Mouse (Mus musculus) lung, postnatal 25 days (tissue): ENCODE results near the gene Akap2.

Experiments
- DNase-seq: peaks from one replicate; pipeline ENCODE4 v3.0.0; 2022; ENCODE audit warnings: low spot score

The Akap2 gene

DNA sequence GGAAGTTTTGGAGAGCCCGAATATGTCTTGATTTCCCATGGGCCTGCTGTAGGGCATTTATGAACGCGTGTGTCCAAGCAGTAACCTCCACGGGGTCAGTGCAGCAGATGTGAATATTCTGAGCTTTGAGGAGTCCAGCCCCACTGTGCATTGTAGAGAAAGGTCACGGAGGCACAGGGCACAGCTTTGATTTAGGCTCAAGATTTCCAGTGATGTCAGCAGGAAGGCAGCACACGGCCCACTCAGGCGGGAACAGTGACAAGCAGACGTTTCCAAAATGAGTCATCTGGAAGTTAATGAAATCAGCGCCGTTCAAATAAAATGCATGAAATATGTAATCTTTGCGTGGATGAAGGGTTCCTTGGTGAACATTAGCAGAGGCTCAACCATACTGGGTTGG lies 40.5 kb downstream of the Akap2 start:
- DNase-seq = no peak

DNA sequence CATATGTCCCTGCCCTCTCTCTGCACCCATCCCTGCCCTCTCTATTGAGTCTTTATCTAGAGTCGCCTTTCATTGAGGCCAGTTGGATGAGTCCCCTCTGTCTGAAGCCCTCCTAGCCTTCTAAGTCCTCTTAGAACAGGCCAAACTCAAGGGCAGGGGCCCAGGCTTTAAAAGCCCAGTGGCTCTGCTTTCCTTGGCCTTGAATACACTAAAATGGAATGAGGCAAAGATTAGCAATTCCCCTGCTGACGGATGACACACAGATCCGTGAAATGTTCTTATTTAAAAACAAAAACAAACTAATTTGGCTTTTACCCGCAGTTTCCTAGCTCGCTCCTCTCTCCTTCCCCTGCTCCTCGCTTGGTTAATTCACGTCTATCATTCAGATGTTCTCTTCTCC lies 45.0 kb downstream of the Akap2 start:
- DNase-seq = no peak

DNA sequence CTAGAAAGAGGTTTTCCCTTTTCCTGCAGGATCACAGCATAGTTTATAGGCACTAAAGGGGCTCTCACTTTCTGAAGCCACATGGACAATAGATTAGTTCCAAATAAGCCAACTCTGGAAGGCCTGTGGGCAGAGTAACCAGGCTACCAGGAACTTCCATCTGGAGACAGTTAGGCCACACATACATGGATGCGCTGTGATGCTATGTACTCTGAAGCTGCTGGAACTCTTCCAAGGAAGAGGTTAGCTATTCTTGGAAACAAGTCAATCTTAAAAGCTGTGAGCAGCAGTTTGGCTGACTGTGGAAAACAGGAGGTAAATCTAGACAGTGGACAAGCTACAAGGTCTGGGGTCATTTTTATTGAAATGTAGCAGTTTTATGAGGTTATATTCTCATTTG lies 46.9 kb downstream of the Akap2 start:
- DNase-seq = no peak

DNA sequence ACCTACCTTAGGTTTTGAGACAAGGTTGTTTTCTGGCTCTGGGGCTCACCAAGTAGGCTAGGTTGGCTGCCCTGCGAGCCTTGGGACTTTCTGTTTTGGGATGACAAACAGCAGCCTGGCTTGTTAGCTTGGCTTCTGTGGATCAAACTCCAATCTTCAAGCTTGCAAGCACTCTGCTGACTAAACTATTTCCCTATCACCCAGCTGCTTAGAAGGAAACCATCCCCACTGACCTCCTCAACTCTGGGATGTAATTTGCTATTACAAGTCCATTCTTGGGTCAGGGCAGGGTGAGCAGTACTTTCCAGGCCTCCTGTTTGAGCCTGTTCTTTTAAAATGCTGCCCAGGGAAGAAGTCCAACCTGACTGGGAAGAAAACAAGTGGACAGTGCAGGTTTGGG lies 47.5 kb downstream of the Akap2 start:
- no peak for DNase-seq

DNA sequence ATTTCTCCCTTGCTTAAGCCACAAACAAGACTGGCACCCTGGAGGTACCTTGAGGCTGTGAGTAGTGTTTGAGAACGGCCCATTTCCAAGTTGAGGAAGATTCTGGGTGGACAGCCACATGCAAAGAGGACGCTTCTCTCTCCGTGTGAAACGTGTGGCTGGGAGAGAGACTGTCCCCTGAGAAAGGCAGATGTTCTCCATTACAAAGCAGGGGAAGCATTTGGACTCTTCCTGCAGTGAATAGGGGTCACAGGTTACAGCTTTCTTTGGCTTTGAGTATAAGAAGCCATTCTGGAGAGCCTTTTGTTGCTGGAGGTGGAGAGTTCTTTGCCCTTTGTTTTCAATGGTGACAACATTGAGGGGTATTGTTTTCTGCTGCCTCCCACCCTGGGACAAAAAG lies 48.3 kb downstream of the Akap2 start:
- DNase-seq = no peak

DNA sequence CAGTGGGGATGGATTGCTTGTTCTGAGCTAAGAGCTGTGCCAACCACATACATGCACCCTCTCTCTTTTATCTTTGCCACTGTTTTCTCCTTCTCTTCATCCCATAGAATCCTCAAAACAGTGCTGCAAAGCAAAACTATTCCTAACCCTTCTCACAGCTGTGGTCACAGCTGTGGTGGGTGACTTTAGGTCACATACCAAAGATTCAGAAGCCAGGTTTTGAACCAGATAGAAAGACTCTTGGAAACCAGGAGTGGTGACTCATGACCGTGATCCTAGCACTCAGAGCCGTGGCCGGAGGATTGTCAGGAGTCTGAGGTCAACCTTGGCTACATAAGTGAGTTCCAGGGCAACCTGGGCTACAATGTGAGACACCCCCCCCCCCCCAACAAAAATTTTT lies 51.5 kb downstream of the Akap2 start:
- DNase-seq = no peak

DNA sequence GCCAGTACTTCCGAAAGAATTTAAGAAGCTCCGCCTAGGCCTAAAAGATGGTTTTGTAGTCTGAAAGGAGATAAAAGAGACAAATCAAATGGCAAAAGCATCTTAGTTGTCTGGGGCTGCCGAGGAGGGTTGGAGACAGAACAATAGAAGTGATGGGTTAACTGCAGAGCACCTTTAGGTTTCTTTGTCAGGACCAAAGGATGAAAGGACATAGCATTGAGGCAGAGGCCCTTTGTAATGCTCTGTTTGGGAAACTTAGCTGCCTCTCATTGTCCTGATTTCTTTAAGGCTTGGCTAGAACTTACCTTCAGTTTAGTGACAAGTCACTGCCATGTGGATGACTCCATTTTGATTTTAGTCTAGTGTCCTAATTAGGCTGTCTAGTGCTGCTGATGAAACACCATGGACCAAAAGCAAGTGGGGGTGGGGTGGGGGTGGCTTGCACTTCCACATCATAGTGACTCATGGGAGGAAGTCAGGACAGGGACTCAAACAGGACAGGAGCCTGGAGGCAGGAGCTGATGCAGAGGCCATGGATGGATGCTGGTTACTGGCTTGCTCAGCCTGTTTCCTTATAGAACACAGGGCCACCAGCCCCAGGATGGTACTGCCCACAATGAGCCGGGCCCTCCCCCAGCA lies 52.8 kb downstream of the Akap2 start:
- no peak for DNase-seq

DNA sequence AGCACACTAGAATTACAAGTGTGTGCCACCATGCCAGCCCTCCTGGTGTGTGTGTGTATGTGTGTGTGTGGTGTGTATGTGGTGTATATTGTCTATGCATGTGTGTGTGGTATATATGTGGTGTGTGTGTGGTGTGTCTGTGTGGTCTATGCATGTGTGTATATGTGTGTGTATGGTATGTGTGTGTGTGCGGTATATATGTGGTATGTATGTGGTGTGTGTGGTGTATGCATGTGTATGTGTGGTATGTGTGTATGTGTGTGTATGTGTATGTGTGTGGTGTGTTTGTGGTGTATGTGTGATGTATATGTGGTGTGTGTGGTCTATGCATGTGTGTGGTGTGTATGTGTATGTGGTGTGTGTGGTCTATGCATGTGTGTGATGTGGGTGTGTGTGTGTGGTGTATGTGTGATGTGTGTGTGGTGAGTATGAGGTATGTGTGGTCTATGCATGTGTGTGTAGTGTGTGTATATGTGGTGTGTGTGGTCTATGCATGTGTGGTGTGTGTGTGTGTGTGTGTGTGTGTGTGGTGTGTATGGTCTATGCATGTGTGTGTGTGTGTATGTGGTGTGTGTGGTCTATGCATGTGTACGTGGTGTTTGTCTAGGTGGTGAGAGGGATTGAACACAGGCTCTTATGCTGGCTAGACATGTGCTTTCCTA lies 54.2 kb downstream of the Akap2 start:
- DNase-seq = no peak

DNA sequence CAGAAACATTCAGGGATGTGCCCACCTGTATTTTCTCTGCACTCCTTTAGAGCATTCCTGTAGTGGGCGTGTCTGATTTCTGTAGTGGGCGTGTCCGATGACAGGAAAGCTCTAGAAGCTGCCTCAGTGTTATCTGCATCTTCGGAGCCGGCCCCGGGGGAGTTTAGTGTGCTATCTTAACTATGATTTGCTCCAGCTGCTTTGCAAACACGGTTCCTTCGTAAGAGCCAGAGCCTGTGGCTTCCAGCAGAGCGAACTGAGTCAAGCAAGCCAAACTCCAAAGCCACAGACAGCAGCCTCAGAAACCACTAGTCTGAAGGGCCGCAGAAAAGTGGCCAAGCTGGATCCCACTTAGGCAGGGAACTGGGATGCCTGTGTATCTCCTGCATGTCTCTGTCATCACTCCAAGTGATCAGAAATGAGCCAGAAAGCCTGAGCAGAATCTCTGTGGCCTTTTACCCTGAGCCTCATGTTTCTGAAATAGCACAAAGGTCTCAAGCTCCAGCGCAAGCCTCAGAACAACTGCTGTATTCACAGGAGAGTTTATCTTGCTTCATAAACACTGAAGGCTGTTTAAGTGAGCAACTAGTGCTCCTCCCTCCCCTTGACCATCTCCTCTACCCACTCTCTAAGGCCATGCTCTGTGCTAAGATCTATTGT lies 55.5 kb downstream of the Akap2 start:
- no peak for DNase-seq

DNA sequence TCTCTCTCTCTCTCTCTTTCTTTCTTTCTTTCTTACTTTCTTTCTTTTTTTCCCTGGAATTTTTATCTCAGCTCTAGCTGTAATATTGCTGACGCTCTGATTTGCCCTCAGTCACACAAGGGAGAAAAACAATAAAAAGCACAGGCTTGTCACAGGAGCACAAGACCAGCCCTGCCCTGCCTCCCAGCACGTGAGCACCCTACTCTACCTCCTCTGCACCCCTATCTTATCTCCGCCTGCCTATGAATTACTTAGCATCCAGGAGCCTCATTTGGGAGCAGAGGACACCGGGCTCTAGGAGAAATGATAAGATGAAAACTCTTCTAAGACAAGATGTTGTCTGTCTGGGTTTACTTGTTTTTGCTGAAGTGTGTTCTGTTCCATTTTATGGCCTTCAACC lies 57.1 kb downstream of the Akap2 start:
- DNase-seq = no peak

DNA sequence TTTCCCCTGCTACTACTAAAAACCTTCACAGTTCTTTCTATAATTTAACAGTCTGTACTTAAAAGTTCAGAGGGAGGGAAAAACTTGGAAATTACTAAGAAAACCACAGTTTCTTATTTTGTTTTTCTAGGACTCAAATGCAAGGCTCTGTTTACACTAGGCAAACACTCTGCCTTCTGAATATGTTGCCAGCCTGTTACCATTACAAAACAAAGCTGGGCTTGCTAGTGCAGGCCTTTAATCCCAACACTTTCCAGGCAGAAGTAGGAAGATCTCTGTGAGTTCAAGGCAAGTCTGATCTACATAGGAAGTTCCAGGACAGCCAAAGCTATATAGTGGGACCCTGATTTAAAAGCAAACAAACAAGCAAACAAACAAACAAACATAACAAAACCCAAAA lies 58.1 kb downstream of the Akap2 start:
- no peak for DNase-seq

DNA sequence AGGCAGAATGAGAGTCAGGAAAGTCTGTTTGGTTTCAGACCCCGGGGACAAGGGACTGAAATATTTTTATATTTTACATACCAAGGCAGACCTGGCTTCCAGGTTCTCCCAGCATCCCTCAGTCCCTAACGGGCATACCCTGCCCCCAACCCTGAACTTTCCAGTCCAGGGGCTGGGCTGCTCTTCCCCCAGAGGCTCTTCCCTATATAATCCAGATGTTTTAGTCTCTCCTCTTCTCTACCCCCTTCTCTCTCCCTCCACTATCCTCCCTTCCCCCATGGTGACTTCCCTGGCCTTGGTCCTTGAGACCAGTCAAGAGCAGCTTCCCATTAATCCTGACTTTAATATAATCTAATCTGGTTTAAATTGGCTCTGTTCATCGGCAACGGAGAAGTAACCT lies 62.9 kb downstream of the Akap2 start:
- no peak for DNase-seq

DNA sequence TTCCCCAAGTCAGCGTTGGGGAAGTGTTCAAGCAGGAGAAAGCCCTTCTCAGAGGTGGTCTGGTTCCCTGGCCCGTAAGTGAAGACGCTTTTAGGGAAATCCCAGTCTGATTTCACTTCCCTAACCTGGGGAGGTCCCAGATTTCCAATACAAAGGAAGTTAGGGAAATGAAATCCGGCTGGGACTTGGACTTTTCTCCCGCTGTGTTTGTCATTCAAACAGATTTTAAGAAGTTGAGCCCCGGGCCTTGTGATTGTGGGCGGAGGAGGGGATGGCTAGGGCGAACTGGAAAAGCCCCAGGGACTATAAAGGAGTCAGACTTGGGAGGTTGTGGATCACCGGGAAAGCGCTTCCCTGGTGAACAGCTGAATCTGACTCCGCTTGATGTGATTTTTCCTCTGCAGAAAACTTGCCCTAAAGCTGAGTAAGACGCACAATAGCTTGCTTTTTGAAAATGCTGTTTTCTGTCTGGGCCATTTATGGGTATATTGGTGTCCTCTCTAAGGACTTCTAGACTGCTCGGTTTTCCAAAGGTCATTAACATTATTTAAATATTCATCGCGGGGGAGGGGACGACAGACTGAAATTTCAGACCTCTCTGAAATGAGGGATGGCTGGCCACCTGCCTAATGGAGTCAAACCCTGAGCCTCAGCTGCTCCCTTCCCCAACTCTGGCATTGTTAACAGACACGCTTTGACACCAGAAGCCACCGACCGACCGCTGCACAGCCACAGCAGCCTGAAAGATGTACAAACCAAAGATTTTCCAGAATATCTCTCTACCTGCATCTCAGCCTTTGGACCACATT lies 63.6 kb downstream of the Akap2 start:
- DNase-seq = no peak

DNA sequence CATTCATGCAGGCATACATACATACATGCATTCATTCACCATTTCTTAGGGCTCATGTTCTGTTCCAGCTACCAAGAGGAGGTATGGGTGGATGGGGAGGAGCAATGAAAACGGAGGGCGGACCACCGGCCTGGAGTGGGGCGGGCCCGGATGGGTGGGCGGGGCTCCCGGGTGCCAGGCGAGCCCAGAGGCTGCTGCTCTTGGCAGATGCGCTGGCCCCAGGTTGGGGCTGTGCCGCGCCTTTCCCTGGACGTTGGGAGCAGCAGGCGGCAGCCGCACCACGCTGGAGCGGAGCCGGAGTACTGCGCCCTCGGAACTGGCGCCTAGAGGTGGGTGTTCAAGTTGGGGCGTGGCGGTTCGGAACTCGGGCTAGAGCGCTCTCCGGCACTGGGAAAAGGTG lies 64.5 kb downstream of the Akap2 start:
- peak; percentile 85 for DNase-seq

DNA sequence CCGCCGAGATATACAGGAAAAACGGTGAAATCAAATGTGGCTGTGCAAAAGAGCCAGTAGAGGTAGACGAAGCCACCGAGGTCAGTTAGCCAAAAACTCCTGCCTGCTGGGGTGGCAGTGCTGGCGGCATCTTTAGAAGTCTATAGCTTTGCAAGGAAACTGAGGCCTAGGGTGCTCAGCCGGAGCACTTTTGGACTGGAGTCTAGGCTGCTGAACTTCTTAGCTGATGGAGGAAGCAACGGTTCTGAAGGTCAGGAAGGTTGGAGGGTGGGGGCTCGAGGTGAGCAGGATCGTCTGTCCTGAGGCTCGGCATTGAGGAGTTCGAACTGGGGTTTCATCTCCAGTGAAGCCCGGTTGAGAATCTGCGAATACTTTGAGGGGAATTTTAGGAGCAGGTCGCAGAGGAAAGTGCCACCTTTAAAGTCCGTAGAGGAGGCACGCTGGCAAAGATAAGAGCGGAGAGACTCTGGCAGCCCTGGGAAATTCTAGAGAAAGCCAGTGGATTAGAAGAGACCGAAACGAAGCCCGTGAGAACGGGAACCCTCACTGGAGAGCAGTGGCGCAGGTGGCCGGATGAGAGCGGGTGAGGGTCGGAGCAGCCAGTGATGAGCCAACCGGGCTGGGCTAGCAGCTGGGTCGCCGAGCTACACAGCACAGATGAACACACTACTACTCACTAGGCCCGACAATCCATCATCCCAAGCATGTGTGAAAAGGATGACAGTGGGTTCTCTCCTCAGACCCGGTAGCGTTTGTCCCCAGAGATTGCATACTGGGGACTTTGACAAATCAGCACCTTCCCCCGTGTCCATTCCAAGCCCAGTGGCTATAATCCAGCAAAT lies 65.3 kb downstream of the Akap2 start:
- no peak for DNase-seq

DNA sequence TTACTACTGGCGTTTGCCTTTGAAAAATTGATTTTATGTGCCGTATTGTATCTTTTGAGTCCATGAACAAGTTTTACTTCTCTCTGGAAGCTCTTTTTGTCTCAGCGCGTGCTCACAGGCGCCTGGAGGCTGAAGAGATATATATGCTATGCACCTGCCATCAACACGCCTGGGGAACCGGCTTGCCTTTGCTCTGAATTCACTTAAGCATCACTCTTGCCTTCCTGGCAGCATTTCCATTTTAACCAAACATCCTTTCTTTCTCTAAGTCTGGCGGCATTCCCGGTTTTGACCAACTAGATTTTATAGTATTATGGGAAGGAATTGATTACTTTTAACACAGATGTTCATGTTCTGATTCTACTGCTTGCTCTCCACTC lies 65.9 kb downstream of the Akap2 start:
- no peak for DNase-seq

DNA sequence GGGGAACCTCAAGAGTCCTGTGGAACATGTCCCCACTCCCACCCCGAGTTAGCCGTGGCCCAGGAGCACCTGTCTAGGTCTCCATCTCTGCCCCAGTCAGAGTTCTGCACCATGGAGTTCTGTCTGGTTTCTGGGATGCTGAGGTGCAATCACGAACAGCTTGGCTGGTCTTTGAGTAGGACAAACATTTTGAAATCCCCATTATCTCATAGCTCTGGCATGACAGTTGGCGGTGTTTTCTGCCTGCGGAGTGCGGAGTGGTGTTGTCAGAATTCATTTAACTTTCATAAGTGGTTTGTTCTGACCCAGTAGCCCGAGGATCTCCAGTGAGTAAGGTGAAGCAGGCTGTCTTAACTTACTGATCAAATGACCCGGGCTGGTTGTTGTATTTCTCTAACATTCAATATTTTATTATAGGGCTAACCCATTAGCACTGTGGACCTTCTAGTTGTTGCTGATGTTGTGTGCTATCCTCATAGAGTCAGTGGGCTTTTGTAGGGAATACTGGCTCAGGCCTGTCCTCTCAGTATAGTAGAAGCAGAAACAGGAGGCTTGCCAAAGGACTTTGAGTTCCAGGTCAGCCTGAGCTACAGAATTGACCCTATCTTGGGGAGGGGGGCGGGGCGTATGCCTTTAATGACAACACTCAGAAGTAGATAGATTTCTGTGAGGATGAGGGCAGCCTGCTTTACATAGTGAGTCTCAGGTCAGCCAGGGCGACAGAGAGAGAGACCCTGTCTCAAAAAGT lies 66.6 kb downstream of the Akap2 start:
- peak; percentile 72 for DNase-seq

DNA sequence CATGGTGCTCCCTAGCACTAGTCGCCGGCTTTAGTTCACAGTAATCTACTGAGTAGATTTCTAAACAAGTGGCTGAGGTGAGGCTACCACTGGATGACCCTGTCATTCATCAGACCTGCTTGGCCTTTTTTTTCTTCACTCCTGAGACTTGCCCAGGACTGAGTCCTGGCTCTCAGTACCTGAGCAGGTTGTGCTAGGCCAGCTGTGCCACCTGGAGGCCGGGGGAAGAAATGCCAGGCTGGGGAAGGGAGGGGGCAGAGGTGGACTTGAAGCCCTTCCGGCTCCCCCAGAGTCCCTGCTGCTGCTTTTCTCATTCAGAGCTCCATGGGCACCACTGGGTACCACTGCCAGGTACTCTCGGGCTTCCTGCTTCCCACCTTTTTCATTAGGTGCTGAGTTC lies 71.3 kb downstream of the Akap2 start:
- no peak for DNase-seq

DNA sequence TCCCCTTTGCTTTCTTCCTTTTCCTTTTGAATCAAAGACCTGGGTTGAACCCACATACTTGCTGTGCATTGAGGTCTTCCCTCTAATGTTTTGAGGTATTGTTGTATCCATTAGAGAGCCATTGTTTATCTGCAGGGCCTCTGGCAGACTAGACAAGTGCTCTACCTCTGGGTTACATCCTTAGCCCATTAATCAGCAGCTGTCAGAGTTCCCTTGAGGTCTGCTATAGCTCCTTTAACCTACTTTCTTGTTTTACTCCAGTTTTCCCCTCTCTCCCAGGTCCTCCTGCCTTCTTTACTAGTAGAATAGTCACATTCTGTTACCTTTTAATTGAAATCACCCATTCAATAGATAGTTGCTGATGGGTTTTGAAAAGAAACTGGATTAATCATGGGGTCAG lies 71.7 kb downstream of the Akap2 start:
- DNase-seq = no peak

DNA sequence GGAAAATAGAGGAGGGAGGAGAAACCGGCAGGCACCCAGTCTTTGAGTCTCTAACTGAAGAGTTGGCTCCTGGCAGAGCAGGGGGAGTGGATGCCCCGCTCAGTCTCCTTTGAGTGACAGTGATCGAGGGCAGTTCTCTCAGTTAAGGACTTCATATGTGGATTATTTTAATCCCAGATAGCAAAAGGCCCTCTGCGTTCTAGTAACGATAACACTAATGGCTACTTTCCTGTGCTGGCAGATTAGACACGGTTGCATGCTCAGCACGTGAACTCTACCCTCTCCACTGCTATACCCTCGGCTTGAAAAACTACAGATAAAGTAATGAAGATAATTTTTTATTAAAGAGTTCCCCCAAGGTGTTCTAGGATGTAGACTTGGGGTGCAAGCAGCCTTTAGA lies 76.5 kb downstream of the Akap2 start:
- DNase-seq = no peak

DNA sequence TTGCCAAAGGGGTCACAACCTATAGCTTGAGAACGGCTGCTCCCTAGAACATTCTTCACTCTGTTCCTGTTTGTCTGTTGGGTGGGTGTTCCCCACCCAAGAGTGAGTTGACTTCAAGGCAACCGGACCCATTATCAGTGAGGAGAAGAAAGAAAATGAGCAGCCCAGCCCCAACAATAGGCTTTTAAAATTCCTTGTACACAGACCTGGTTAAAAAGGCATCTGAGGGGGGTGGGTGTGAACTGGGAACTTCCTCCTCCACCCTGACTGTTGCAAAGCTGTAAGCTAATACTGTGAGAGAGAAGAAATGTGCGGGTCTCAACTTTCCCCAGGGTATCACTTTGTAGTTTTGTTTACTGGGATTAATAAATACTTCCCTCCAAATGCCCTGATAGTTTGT lies 77.1 kb downstream of the Akap2 start:
- no peak for DNase-seq
